In the genomic region with DNA sequence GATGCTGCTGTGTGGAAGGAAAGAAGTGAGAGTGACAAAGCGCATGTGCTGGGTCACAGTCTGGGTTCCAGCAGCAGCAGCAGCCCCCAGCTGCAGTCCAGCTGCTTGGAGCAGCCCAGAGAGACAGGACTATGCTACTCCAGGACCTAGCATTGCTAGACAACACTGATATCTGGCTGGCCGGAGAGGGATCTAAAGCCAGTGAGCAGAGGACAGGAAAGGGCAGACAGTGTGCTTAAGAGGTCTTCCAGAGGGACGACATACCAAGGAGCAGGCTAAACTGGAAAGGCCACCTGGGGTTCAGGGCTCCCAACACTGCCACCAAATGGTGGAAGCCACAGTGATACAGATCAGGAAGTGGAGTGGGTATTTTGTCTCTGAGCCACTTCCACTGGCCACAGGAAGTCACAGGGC, we compare ENCODE assay signal across 9 mouse cellular contexts.
DNase-seq lines count a peak whose midpoint lies in the region; ATAC-seq and TF ChIP-seq lines count a peak whose summit lies in the region.
"Had no signal": no experiment of that assay in that cellular context is flagged by ENCODE, and none has a peak within 500 bp of the region (broad histone marks: within the 10 kb centered on the region; RNA-seq: fewer than 3 reads in every experiment).

No protein-coding gene starts in this region.

- H3K36me3 ChIP-seq in ES-Bruce4 (ENCODE audit: control insufficient read depth, insufficient read depth, low read length, poor library complexity, severe bottlenecking) = no peaks in the 10 kb centered on the region
- H3K36me3 ChIP-seq in heart, embryonic 10.5 days = no peaks in the 10 kb centered on the region
- no peaks in the 10 kb centered on the region for H3K36me3 ChIP-seq in kidney, postnatal 0 days (ENCODE audit: insufficient read depth, low read length)
- H3K36me3 ChIP-seq: neural tube, embryonic 12.5 days had no signal

- no peak for TF ChIP-seq EP300 in ES-Bruce4 (IDR thresholded peaks at IDR 0.05; ENCODE audit: insufficient read depth, low read depth, low read length)

- no peaks in the 10 kb centered on the region for H3K27me3 ChIP-seq in ES-Bruce4 (ENCODE audit: control insufficient read depth, insufficient read depth, low read length, poor library complexity, severe bottlenecking)
- no peaks in the 10 kb centered on the region for H3K27me3 ChIP-seq in heart, embryonic 10.5 days (ENCODE audit: insufficient read depth, poor library complexity, severe bottlenecking)
- H3K27me3 ChIP-seq in kidney, postnatal 0 days (ENCODE audit: insufficient read depth, low read length) = no peaks in the 10 kb centered on the region
- H3K27me3 ChIP-seq: neural tube, embryonic 12.5 days had no signal

- no peak overlapping the region for H3K4me3 ChIP-seq in ES-Bruce4 (ENCODE audit: low read depth, low read length)
- H3K4me3 ChIP-seq in heart, embryonic 10.5 days = peak overlapping the region; percentile 20; the same call in 1 of the 2 replicates
- no peak overlapping the region for H3K4me3 ChIP-seq in kidney, postnatal 0 days (replicated peaks; ENCODE audit: low read depth, low read length)
- H3K4me3 ChIP-seq: neural tube, embryonic 12.5 days had no signal

- DNase-seq in adrenal gland, adult (ENCODE audit: inconsistent age in 2 of 2, low spot score in 1 of 2) = peak; percentile 62 to 81
- DNase-seq in adrenal gland, adult 8-10 months = no peak
- DNase-seq in heart, embryonic 10.5 days (ENCODE audit: low spot score) = peak; percentile 77
- peak; percentile 87 for DNase-seq in kidney, postnatal 0 days (ENCODE audit: low spot score)
- no peak for DNase-seq in cerebellum, adult 9-11 months
- DNase-seq in cerebellum, postnatal 10 days = no peak

- no peaks in the 10 kb centered on the region for H3K9me3 ChIP-seq in ES-Bruce4 (replicated peaks; ENCODE audit: control insufficient read depth, insufficient read depth, low read length, poor library complexity, severe bottlenecking)
- H3K9me3 ChIP-seq in heart, embryonic 10.5 days = no peaks in the 10 kb centered on the region
- no peaks in the 10 kb centered on the region for H3K9me3 ChIP-seq in kidney, postnatal 0 days (replicated peaks; ENCODE audit: low read length)
- H3K9me3 ChIP-seq: neural tube, embryonic 12.5 days had no signal

- TF ChIP-seq POLR2A in ES-Bruce4 (IDR thresholded peaks at IDR 0.05; ENCODE audit: insufficient read depth, low read length) = no peak

- no peak overlapping the region for H3K9ac ChIP-seq in ES-Bruce4 (ENCODE audit: low read depth, poor library complexity, severe bottlenecking)
- no peak overlapping the region for H3K9ac ChIP-seq in kidney, postnatal 0 days (ENCODE audit: low read depth, low read length)
- H3K9ac ChIP-seq: neural tube, embryonic 12.5 days had no signal

- TF ChIP-seq CTCF in ES-Bruce4 (IDR thresholded peaks at IDR 0.05; ENCODE audit: low read depth, low read length) = peak; percentile 39
- peak; percentile 65 for TF ChIP-seq CTCF in kidney, postnatal 0 days (IDR thresholded peaks at IDR 0.05; ENCODE audit: low read depth)

- no peak overlapping the region for H3K4me2 ChIP-seq in kidney, postnatal 0 days (ENCODE audit: low read length)
- H3K4me2 ChIP-seq: neural tube, embryonic 12.5 days had no signal

- no peak overlapping the region for H3K27ac ChIP-seq in ES-Bruce4 (ENCODE audit: insufficient read depth, low read length)
- peak overlapping the region; percentile 84 for H3K27ac ChIP-seq in heart, embryonic 10.5 days
- peak overlapping the region; percentile 83 for H3K27ac ChIP-seq in kidney, postnatal 0 days
- H3K27ac ChIP-seq: neural tube, embryonic 12.5 days had no signal

- 21% methylated on average over 3 of the region's 3 CpGs for WGBS in heart, embryonic 10.5 days
- WGBS in kidney, postnatal 0 days = 11% methylated on average over 3 of the region's 3 CpGs

- H3K4me1 ChIP-seq in ES-Bruce4 (ENCODE audit: control insufficient read depth, insufficient read depth, low read length) = peaks cover 6% of the 10 kb centered on the region
- peaks cover 57% of the 10 kb centered on the region for H3K4me1 ChIP-seq in heart, embryonic 10.5 days
- peaks cover 32% of the 10 kb centered on the region for H3K4me1 ChIP-seq in kidney, postnatal 0 days (replicated peaks; ENCODE audit: insufficient read depth, low read length)
- H3K4me1 ChIP-seq: neural tube, embryonic 12.5 days had no signal

- peak; percentile 48; the same call in 1 of the 2 replicates for ATAC-seq in kidney, postnatal 0 days (replicated peaks; ENCODE audit: low FRiP score, low read depth)
- 0 out of 2 replicates have a peak, but pooled peaks have one; percentile 18 for ATAC-seq in monocyte, adult 5-6 weeks (replicated peaks; ENCODE audit: insufficient number of reproducible peaks, low FRiP score, low TSS enrichment, poor library complexity, severe bottlenecking)

Comparison
In these comparisons a context has a peak if more than half of its experiments do, and no peak if none do; other contexts are left out.
1. DNase-seq: peak in adrenal gland, adult (2 of 2), heart, embryonic 10.5 days (single experiment) and kidney, postnatal 0 days (single experiment); none in adrenal gland, adult 8-10 months (single experiment), cerebellum, adult 9-11 months (single experiment) and cerebellum, postnatal 10 days (0 of 2).